Mouse (Mus musculus): Measurements from ENCODE around the gene Anks1. TPM values are rescaled to one million over a fixed set of nuclear protein-coding genes. Genes with fewer than 3 reads are reported as not detected.

Anks1 gene
- total and polyA plus RNA-seq, 3 experiments = 6.6 to 13.3 (median 9.6) TPM

DNA sequence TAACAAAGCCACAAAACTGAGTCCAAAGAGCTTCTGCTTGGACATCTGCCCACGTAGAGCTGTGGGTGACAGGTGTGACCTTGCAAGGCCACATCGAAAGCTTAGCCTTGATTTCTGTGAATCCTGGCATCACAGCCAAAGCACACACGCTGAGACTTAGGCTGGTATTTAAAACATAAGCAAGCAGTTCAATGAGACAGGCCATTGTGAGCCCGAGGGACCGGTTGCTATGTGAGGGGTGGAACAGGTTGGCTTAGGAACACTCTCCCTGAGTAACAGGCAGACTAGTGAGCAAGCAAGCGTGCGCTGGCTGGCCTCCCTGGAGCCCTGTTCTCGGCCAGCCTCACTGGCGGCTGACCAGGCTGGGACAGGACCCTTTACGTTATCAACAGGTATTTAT, 112.8 kb downstream of the Anks1 start:
- H3K4me1 ChIP-seq (ENCODE audit: insufficient read depth, low read depth, low read length) = peaks cover 13% of the 10 kb centered on the region
- H3K36me3 ChIP-seq (replicated peaks) = peaks cover 70% of the 10 kb centered on the region
- no peaks in the 10 kb centered on the region for H3K9me3 ChIP-seq (replicated peaks)
- no peaks in the 10 kb centered on the region for H3K27me3 ChIP-seq (ENCODE audit: insufficient read depth, low read length)
- TF ChIP-seq POLR2AphosphoS5 (IDR thresholded peaks at IDR 0.05; ENCODE audit: insufficient replicate concordance, low read depth, low read length) (no peak), TAL1 (conservative IDR thresholded peaks at IDR 0.05; ENCODE audit: low read depth, low read length) (no peak), GATA2 (IDR thresholded peaks at IDR 0.05; ENCODE audit: borderline replicate concordance, low read depth, low read length) (no peak), CTCF (IDR thresholded peaks at IDR 0.05; ENCODE audit: low read depth, low read length) (no peak), GATA1 (IDR thresholded peaks at IDR 0.05; ENCODE audit: borderline replicate concordance, low read length) (no peak)
- no peak for DNase-seq (ENCODE audit: low spot score)
- no peak overlapping the region for H3K4me3 ChIP-seq (ENCODE audit: low read depth, low read length)
- ATAC-seq (ENCODE audit: extremely low read depth, insufficient number of reproducible peaks, low FRiP score, poor library complexity, severe bottlenecking) = no peak

DNA sequence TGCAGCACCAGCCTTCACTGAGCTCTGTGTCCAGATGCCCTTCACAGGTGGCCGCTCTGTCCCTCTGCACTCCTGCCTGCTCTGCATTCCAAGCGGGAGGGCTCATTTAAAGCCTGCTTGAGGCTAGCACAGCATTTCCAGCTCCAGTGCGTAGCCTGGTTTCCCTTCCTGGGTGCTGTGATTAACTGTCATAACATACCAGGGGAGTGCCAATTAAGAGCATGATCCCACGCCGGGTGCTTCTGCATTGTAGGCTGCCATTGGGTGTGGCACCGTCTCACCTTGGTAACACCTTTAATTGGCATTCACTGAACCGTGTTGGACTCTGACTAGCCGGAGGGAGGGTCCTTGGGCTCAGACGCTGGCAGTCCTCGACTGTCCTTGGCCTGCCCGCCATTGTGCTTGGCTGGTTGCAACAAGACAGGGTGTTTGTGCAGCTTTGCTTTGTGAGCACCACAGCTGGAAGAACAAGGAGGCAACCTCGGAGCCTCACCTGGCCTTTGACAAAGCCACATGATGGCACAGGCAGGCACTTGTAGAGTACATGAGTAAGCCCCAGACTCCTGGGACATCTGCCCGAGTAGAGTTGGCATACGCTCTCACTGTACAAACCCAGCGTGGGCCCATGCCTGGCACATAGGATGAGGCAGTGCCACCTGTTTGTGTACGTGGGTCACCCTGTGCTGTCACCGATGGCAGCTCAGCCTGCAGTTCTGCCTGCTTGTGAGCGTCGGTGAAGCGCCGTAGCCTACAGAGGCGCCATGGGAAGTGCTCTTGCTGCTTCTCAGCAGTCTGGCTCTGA, 113.9 kb downstream of the Anks1 start:
- ATAC-seq (ENCODE audit: extremely low read depth, insufficient number of reproducible peaks, low FRiP score, poor library complexity, severe bottlenecking) (no peak), DNase-seq (ENCODE audit: low spot score) (no peak)
- H3K9me3 ChIP-seq (replicated peaks) = no peaks in the 10 kb centered on the region
- no peak overlapping the region for H3K4me3 ChIP-seq (ENCODE audit: low read depth, low read length)
- no peaks in the 10 kb centered on the region for H3K27me3 ChIP-seq (ENCODE audit: insufficient read depth, low read length)
- peaks cover 70% of the 10 kb centered on the region for H3K36me3 ChIP-seq (replicated peaks)
- H3K4me1 ChIP-seq (ENCODE audit: insufficient read depth, low read depth, low read length) = peaks cover 13% of the 10 kb centered on the region
- TF ChIP-seq GATA2 (IDR thresholded peaks at IDR 0.05; ENCODE audit: borderline replicate concordance, low read depth, low read length) (no peak), POLR2AphosphoS5 (IDR thresholded peaks at IDR 0.05; ENCODE audit: insufficient replicate concordance, low read depth, low read length) (no peak), CTCF (IDR thresholded peaks at IDR 0.05; ENCODE audit: low read depth, low read length) (no peak), TAL1 (conservative IDR thresholded peaks at IDR 0.05; ENCODE audit: low read depth, low read length) (no peak), GATA1 (IDR thresholded peaks at IDR 0.05; ENCODE audit: borderline replicate concordance, low read length) (no peak)

DNA sequence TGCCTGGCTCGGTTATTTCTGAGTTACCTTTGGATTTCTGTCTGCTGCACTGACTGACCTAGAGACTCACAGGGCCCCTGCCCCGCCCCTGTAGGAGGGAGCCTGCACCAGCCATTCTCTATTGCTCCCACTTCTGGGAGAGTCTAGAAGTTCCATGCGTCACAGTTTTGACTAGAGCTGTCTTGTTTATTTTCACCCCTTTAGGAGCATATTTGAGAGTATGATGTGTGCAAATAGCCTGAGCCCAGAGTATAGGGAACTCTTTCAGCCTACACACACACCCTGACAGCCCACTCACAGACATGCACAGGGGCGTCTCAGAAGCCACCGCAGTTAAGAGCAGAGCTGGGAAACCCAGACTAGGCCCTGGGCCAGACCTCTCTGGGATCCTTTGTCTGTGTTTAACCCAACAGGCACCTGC, 116.4 kb downstream of the Anks1 start:
- H3K27me3 ChIP-seq (ENCODE audit: insufficient read depth, low read length) = no peaks in the 10 kb centered on the region
- ATAC-seq (ENCODE audit: extremely low read depth, insufficient number of reproducible peaks, low FRiP score, poor library complexity, severe bottlenecking) = no peak
- H3K4me1 ChIP-seq (ENCODE audit: insufficient read depth, low read depth, low read length) = no peaks in the 10 kb centered on the region

DNA sequence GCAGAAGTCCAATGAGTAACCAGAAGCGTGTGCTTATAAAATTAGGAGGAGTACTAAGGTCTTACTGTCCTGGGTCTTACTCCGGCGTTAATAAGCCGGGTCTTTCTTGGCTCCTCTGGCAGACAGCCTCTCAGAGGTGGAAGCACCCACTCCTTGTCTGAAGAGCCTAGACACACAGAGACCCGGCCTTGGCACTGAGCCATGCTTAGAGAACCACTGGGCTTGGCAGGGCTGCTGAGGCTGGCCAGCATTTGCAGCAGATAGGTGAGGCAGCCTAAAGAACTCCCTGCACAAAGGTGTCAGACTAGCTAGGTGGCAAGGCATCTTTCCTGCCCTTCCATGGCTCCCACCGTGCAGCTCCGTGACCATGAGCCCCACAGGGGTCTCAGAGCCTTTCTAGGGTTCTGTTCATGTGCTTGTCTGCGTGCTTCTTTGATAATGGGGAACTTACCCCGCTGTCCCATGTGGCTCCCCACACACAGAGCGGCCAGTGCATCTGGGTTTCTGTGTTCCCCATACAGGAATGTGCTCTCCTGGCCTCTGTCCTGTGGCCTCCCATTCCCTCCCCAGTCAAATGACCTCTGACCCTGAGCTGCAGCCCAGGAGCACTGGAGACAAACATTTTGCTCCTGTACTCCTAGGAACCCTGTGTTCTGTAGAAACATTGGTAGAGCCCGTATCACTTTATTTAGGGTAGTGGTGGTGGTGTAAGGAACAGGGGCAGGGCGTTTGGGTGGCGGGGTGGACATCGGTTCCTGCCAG, 117.2 kb downstream of the Anks1 start:
- ATAC-seq (ENCODE audit: extremely low read depth, insufficient number of reproducible peaks, low FRiP score, poor library complexity, severe bottlenecking) = no peak
- H3K36me3 ChIP-seq (replicated peaks) = peaks cover 61% of the 10 kb centered on the region

More for the DNA sequence above, 116.4 kb downstream of the Anks1 start:
- Histone ChIP-seq H3K9me3 (replicated peaks) (no peaks in the 10 kb centered on the region), H3K4me3 (ENCODE audit: low read depth, low read length) (no peak overlapping the region), H3K36me3 (replicated peaks) (peaks cover 60% of the 10 kb centered on the region)
- no peak for DNase-seq (ENCODE audit: low spot score)
- TF ChIP-seq GATA1 (IDR thresholded peaks at IDR 0.05; ENCODE audit: borderline replicate concordance, low read length) (no peak), POLR2AphosphoS5 (IDR thresholded peaks at IDR 0.05; ENCODE audit: insufficient replicate concordance, low read depth, low read length) (no peak), CTCF (IDR thresholded peaks at IDR 0.05; ENCODE audit: low read depth, low read length) (no peak), TAL1 (conservative IDR thresholded peaks at IDR 0.05; ENCODE audit: low read depth, low read length) (no peak), GATA2 (IDR thresholded peaks at IDR 0.05; ENCODE audit: borderline replicate concordance, low read depth, low read length) (no peak)

DNA sequence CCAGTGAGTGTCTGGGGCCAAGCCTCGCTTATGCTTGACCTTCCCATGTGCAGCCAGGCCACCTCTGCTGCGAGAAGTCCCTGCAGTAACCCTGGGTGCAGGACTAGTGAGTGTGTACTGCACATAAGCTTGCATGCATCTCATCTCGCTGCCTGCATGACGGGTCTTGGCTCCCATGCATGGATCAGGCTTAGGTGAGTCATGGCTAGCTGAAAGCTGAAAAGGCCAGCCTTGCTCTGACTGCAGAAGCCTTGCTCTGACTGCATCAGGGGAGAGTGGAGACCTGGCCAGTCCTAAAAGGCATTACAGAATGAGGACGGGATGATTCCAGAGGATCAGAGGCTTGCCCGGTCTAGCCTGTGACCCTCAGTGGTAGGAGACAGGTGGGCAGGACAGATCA, 118.1 kb downstream of the Anks1 start:
- TF ChIP-seq CTCF (IDR thresholded peaks at IDR 0.05; ENCODE audit: low read depth, low read length) (no peak), POLR2AphosphoS5 (IDR thresholded peaks at IDR 0.05; ENCODE audit: insufficient replicate concordance, low read depth, low read length) (no peak), GATA2 (IDR thresholded peaks at IDR 0.05; ENCODE audit: borderline replicate concordance, low read depth, low read length) (no peak), TAL1 (conservative IDR thresholded peaks at IDR 0.05; ENCODE audit: low read depth, low read length) (no peak), GATA1 (IDR thresholded peaks at IDR 0.05; ENCODE audit: borderline replicate concordance, low read length) (no peak)
- Histone ChIP-seq H3K36me3 (replicated peaks) (peaks cover 66% of the 10 kb centered on the region), H3K4me1 (ENCODE audit: insufficient read depth, low read depth, low read length) (no peaks in the 10 kb centered on the region), H3K9me3 (replicated peaks) (no peaks in the 10 kb centered on the region), H3K4me3 (ENCODE audit: low read depth, low read length) (no peak overlapping the region), H3K27me3 (ENCODE audit: insufficient read depth, low read length) (no peaks in the 10 kb centered on the region)
- DNase-seq (ENCODE audit: low spot score) (no peak), ATAC-seq (ENCODE audit: extremely low read depth, insufficient number of reproducible peaks, low FRiP score, poor library complexity, severe bottlenecking) (no peak)

More for the DNA sequence above, 117.2 kb downstream of the Anks1 start:
- H3K9me3 ChIP-seq (replicated peaks) = no peaks in the 10 kb centered on the region
- no peak overlapping the region for H3K4me3 ChIP-seq (ENCODE audit: low read depth, low read length)
- no peak for DNase-seq (ENCODE audit: low spot score)
- no peak for TF ChIP-seq TAL1 (conservative IDR thresholded peaks at IDR 0.05; ENCODE audit: low read depth, low read length)
- no peak for TF ChIP-seq GATA2 (IDR thresholded peaks at IDR 0.05; ENCODE audit: borderline replicate concordance, low read depth, low read length)
- TF ChIP-seq GATA1 (IDR thresholded peaks at IDR 0.05; ENCODE audit: borderline replicate concordance, low read length) = no peak
- no peak for TF ChIP-seq CTCF (IDR thresholded peaks at IDR 0.05; ENCODE audit: low read depth, low read length)
- no peak for TF ChIP-seq POLR2AphosphoS5 (IDR thresholded peaks at IDR 0.05; ENCODE audit: insufficient replicate concordance, low read depth, low read length)
- no peaks in the 10 kb centered on the region for H3K27me3 ChIP-seq (ENCODE audit: insufficient read depth, low read length)
- H3K4me1 ChIP-seq (ENCODE audit: insufficient read depth, low read depth, low read length) = no peaks in the 10 kb centered on the region

DNA sequence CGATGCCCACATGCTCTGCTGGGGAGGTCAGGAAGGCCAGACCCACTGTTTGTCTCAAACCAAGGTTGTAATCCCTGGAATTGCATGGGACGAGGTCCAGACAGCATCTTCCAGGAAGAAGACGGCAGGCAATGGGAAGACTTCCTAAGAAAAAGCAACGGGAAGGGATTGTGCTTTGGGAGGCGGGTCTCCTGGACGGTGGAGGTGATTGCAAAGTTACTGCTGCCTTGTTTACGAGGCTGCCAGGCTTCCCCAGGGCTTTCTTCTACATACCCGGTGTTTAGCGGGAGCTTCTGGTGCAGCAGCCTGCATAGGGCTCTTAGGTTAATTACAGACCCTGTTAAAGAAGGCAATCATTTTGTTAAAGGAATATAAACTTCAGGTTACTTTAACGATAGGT, 119.1 kb downstream of the Anks1 start:
- Histone ChIP-seq H3K9me3 (replicated peaks) (no peaks in the 10 kb centered on the region), H3K27me3 (ENCODE audit: insufficient read depth, low read length) (no peaks in the 10 kb centered on the region), H3K4me1 (ENCODE audit: insufficient read depth, low read depth, low read length) (no peaks in the 10 kb centered on the region), H3K36me3 (replicated peaks) (peaks cover 64% of the 10 kb centered on the region), H3K4me3 (ENCODE audit: low read depth, low read length) (no peak overlapping the region)
- ATAC-seq (ENCODE audit: extremely low read depth, insufficient number of reproducible peaks, low FRiP score, poor library complexity, severe bottlenecking) = no peak
- no peak for DNase-seq (ENCODE audit: low spot score)
- TF ChIP-seq POLR2AphosphoS5 (IDR thresholded peaks at IDR 0.05; ENCODE audit: insufficient replicate concordance, low read depth, low read length) = no peak
- TF ChIP-seq TAL1 (conservative IDR thresholded peaks at IDR 0.05; ENCODE audit: low read depth, low read length) = no peak
- TF ChIP-seq CTCF (IDR thresholded peaks at IDR 0.05; ENCODE audit: low read depth, low read length) = no peak
- no peak for TF ChIP-seq GATA2 (IDR thresholded peaks at IDR 0.05; ENCODE audit: borderline replicate concordance, low read depth, low read length)
- no peak for TF ChIP-seq GATA1 (IDR thresholded peaks at IDR 0.05; ENCODE audit: borderline replicate concordance, low read length)
